ENCODE assay signal across 12 mouse cellular contexts in the genomic region with DNA sequence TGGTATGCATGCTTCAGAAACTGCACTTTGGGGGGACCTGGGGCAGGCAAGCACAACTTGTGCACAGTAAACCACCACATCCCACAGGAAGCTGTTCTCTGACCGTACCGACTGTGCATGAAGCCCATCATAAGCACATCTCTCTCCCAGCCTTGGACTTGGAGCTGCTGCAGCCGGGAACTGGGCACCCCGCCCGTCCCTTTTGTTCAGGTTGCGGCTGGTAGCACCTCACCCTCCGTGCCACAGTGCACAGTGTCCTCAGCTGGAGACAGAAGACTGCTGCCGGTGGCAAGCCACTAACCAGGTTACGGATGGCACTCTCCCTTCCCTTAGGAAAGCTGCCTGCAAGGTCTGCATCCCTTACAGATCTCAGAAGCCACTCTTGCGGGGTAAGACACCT. TPM values are rescaled to one million over a fixed set of nuclear protein-coding genes. Genes with fewer than 3 reads are reported as not detected.
DNase-seq lines count a peak whose midpoint lies in the region; ATAC-seq and TF ChIP-seq lines count a peak whose summit lies in the region.
"Had no signal": no experiment of that assay in that cellular context is flagged by ENCODE, and none has a peak within 500 bp of the region (broad histone marks: within the 10 kb centered on the region; RNA-seq: fewer than 3 reads in every experiment).

No protein-coding gene starts in this region.

- TF ChIP-seq POLR2A in CH12.LX (IDR thresholded peaks at IDR 0.05; ENCODE audit: low read depth, low read length) = no peak

- TF ChIP-seq CTCF in CH12.LX (conservative IDR thresholded peaks at IDR 0.05 in 1 of 2, IDR thresholded peaks at IDR 0.05 in 1 of 2; ENCODE audit: low read depth in 2 of 2, low read length in 2 of 2) = no peak

- no peaks in the 10 kb centered on the region for H3K36me3 ChIP-seq in kidney, embryonic 15.5 days
- H3K36me3 ChIP-seq in CH12.LX (replicated peaks in 1 of 2; ENCODE audit: control insufficient read depth in 1 of 2, insufficient read depth in 1 of 2, low read length in 1 of 2) = peaks cover 22 to 39% of the 10 kb centered on the region in 2 experiments
- no peaks in the 10 kb centered on the region for H3K36me3 ChIP-seq in limb, embryonic 10.5 days
- H3K36me3 ChIP-seq: midbrain, embryonic 10.5 days; neural tube, embryonic 15.5 days had no signal

- no peaks in the 10 kb centered on the region for H3K9me3 ChIP-seq in kidney, embryonic 15.5 days (replicated peaks)
- peaks cover 4% of the 10 kb centered on the region for H3K9me3 ChIP-seq in CH12.LX (replicated peaks; ENCODE audit: low read length)
- H3K9me3 ChIP-seq in limb, embryonic 10.5 days (replicated peaks) = no peaks in the 10 kb centered on the region
- H3K9me3 ChIP-seq: midbrain, embryonic 10.5 days; neural tube, embryonic 15.5 days had no signal

- H3K79me2 ChIP-seq in CH12.LX (replicated peaks; ENCODE audit: control insufficient read depth, extremely low read depth, insufficient read depth, poor library complexity, severe bottlenecking) = peaks cover 11% of the 10 kb centered on the region; the same call in 1 of the 2 replicates

- in situ Hi-C loops in CH12.LX (cut with MboI; ENCODE audit: low pct_ligation_motif_present, low pct_unique_long_range_greater_than_20kb, low sequenced_read_pairs) = loop anchor here (25.0 kb wide), 1 partner anchor 1597 kb away; a partner anchor contains a TSS

- peak; percentile 28 for DNase-seq in adrenal gland, postnatal 14 days
- no peak for DNase-seq in adrenal gland, postnatal 4 days (ENCODE audit: low spot score in 2 of 2)
- DNase-seq in kidney, adult 8-10 months = no peak
- DNase-seq in CH12.LX (ENCODE audit: extremely low read depth) = no peak
- DNase-seq in limb, embryonic 10.5 days (ENCODE audit: low spot score) = no peak
- no peak for DNase-seq in cerebellum, adult 11 months
- no peak for DNase-seq in cerebellum, adult 11-12 months
- DNase-seq: adrenal gland, adult 8-10 months; cerebellum, postnatal 36 days had no signal

- no peak overlapping the region for H3K4me3 ChIP-seq in kidney, embryonic 15.5 days (replicated peaks)
- no peak overlapping the region for H3K4me3 ChIP-seq in CH12.LX (replicated peaks in 1 of 3; ENCODE audit: low read depth in 2 of 3, low read length in 2 of 3, poor library complexity in 1 of 3)
- H3K4me3 ChIP-seq in limb, embryonic 10.5 days = no peak overlapping the region
- H3K4me3 ChIP-seq: midbrain, embryonic 10.5 days; neural tube, embryonic 15.5 days had no signal

- 75% methylated on average over 10 of the region's 10 CpGs for WGBS in kidney, embryonic 15.5 days
- WGBS in limb, embryonic 10.5 days = 86% methylated on average over 10 of the region's 10 CpGs

- no peaks in the 10 kb centered on the region for H3K27me3 ChIP-seq in kidney, embryonic 15.5 days
- no peaks in the 10 kb centered on the region for H3K27me3 ChIP-seq in CH12.LX (replicated peaks)
- no peaks in the 10 kb centered on the region for H3K27me3 ChIP-seq in limb, embryonic 10.5 days (ENCODE audit: low read depth, poor library complexity, severe bottlenecking)
- H3K27me3 ChIP-seq: neural tube, embryonic 15.5 days had no signal

- no peak for TF ChIP-seq EP300 in CH12.LX (IDR thresholded peaks at IDR 0.05; ENCODE audit: low read length)

- TF ChIP-seq RAD21 in CH12.LX (IDR thresholded peaks at IDR 0.05; ENCODE audit: low read depth, low read length) = no peak

- peaks cover 59% of the 10 kb centered on the region for H3K4me1 ChIP-seq in kidney, embryonic 15.5 days
- peaks cover 51 to 91% of the 10 kb centered on the region in 2 experiments for H3K4me1 ChIP-seq in CH12.LX (ENCODE audit: control insufficient read depth in 1 of 2, insufficient read depth in 2 of 2)
- H3K4me1 ChIP-seq in limb, embryonic 10.5 days = peaks cover 41% of the 10 kb centered on the region

- H3K9ac ChIP-seq in kidney, embryonic 15.5 days = no peak overlapping the region
- no peak overlapping the region for H3K9ac ChIP-seq in CH12.LX (ENCODE audit: insufficient read depth, low read depth)
- H3K9ac ChIP-seq: neural tube, embryonic 15.5 days had no signal

- H3K4me2 ChIP-seq in kidney, embryonic 15.5 days = no peak overlapping the region
- H3K4me2 ChIP-seq in CH12.LX (ENCODE audit: insufficient read depth, low read depth, poor library complexity, severe bottlenecking) = no peak overlapping the region
- H3K4me2 ChIP-seq: neural tube, embryonic 15.5 days had no signal

- H3K27ac ChIP-seq in kidney, embryonic 15.5 days = peak overlapping the region; percentile 11; the same call in 1 of the 2 replicates
- peak overlapping the region; percentile 100; the same call in 1 of the 2 replicates for H3K27ac ChIP-seq in CH12.LX (ENCODE audit: insufficient read depth, low read depth)
- H3K27ac ChIP-seq in limb, embryonic 10.5 days = peak overlapping the region; percentile 73
- H3K27ac ChIP-seq: neural tube, embryonic 15.5 days had no signal

- dilution Hi-C loops in CH12.LX (cut with MboI; ENCODE audit: extremely low pct_ligation_motif_present, extremely low pct_unique_long_range_greater_than_20kb, low sequenced_read_pairs) = no loop called here

- no peak for ATAC-seq in kidney, embryonic 15.5 days (replicated peaks; ENCODE audit: low FRiP score)

TF ChIP-seq in CH12.LX, 34 proteins besides CTCF, POLR2A, EP300 and RAD21:
- TF ChIP-seq MEF2A (IDR thresholded peaks at IDR 0.05; ENCODE audit: borderline replicate concordance, low read depth, low read length) (no peak), ZNF384 (IDR thresholded peaks at IDR 0.05; ENCODE audit: low read depth, low read length) (no peak), MAFK (IDR thresholded peaks at IDR 0.05; ENCODE audit: insufficient replicate concordance, low read length) (no peak)

RNA-seq across cellular contexts. Expression of a gene that starts 15.7 kb away (rescaled TPM):
- 9.4 and 10.4 TPM in 2 replicates for total RNA-seq in adrenal gland, postnatal 14 days (2021)
- 10 to 100 TPM in 1 of 2 experiments, 1 to 10 TPM in 1; 7.3 to 10.1 TPM for total RNA-seq in adrenal gland, postnatal 4 days (2021)
- polyA plus RNA-seq in kidney, embryonic 15.5 days (2015; fragmentation: Nextera tagmentation; extraction: Ambion mirVana) = 7.3 and 7.9 TPM in 2 replicates
- total RNA-seq in CH12.LX (2012; rRNA removed) = 22.4 and 28.7 TPM in 2 replicates
- total RNA-seq in CH12.LX (2014; rRNA removed) = 10.4 and 10.5 TPM in 2 replicates
- 23.3 and 26.5 TPM in 2 replicates for polyA plus RNA-seq in CH12.LX (2012; ENCODE audit: insufficient read length, low read depth)
- 2.1 and 2.5 TPM in 2 replicates for polyA plus RNA-seq in limb, embryonic 10.5 days (2016; fragmentation: Nextera tagmentation; extraction: Ambion mirVana)

Comparison
In these comparisons a context has a peak if more than half of its experiments do, and no peak if none do; other contexts are left out.
1. H3K27ac ChIP-seq: peak in every context shown above with its lines; median percentile 100 in CH12.LX; 73 in limb, embryonic 10.5 days; 11 in kidney, embryonic 15.5 days.